ENCODE assay signal across 7 mouse cellular contexts in the genomic region with DNA sequence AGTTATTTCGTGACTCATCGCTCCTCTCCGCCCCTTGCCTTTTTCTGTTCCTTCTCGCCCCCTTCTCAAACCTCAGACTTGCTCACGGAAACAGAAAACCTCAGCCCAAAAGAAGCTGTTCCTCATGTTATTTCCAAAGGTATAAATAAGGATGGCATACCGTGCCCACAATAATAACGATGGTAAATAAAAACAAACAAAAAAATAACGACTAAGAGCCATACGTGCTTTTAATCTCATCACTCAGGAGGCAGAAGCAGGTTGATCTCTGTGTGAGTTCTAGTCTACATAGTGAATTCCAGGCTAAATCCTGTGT. TPM values are rescaled to one million over a fixed set of nuclear protein-coding genes. Genes with fewer than 3 reads are reported as not detected.
DNase-seq lines count a peak whose midpoint lies in the region; ATAC-seq and TF ChIP-seq lines count a peak whose summit lies in the region.

No protein-coding gene starts in this region.

- H3K4me1 ChIP-seq in lung, embryonic 14.5 days (ENCODE audit: insufficient read depth): no peaks in the 10 kb centered on the region
- H3K4me1 ChIP-seq in embryonic facial prominence, embryonic 15.5 days: no peaks in the 10 kb centered on the region
- H3K4me1 ChIP-seq in limb, embryonic 10.5 days: peaks cover 24% of the 10 kb centered on the region
- H3K4me1 ChIP-seq in olfactory bulb, adult 2 months (ENCODE audit: control insufficient read depth, insufficient read depth, low read length): peaks cover 16% of the 10 kb centered on the region

- TF ChIP-seq POLR2A in olfactory bulb, adult 2 months (IDR thresholded peaks at IDR 0.05; ENCODE audit: insufficient read depth, low read depth, low read length): no peak

- H3K27me3 ChIP-seq in lung, embryonic 14.5 days (ENCODE audit: insufficient read depth, low read length): no peaks in the 10 kb centered on the region
- H3K27me3 ChIP-seq in embryonic facial prominence, embryonic 15.5 days: no peaks in the 10 kb centered on the region
- peaks cover 2% of the 10 kb centered on the region; the same call in 1 of the 2 replicates for H3K27me3 ChIP-seq in limb, embryonic 10.5 days (ENCODE audit: low read depth, poor library complexity, severe bottlenecking)

- no peaks in the 10 kb centered on the region for H3K36me3 ChIP-seq in lung, embryonic 14.5 days (ENCODE audit: insufficient read depth)
- no peaks in the 10 kb centered on the region for H3K36me3 ChIP-seq in embryonic facial prominence, embryonic 15.5 days
- H3K36me3 ChIP-seq in limb, embryonic 10.5 days: no peaks in the 10 kb centered on the region

- peak overlapping the region; percentile 74 for H3K4me2 ChIP-seq in lung, embryonic 14.5 days
- peak overlapping the region; percentile 71 for H3K4me2 ChIP-seq in embryonic facial prominence, embryonic 15.5 days (replicated peaks)

- DNase-seq in lung, embryonic 14.5 days: no peak
- no peak for DNase-seq in lung, postnatal 14 days
- no peak for DNase-seq in limb, embryonic 10.5 days (ENCODE audit: low spot score)
- no peak for DNase-seq in kidney, adult 18-20 months

- H3K4me3 ChIP-seq in lung, embryonic 14.5 days (ENCODE audit: low read depth, low read length): peak overlapping the region; percentile 51
- peak overlapping the region; percentile 56 for H3K4me3 ChIP-seq in embryonic facial prominence, embryonic 15.5 days (replicated peaks)
- peak overlapping the region; percentile 60 for H3K4me3 ChIP-seq in limb, embryonic 10.5 days
- H3K4me3 ChIP-seq in olfactory bulb, adult 2 months (ENCODE audit: insufficient read depth, low read depth, low read length): peak overlapping the region; percentile 58

- ATAC-seq in lung, embryonic 14.5 days (ENCODE audit: insufficient read depth): no peak
- no peak for ATAC-seq in embryonic facial prominence, embryonic 15.5 days (ENCODE audit: insufficient number of reproducible peaks, low FRiP score, low TSS enrichment, low read depth)
- no peak for ATAC-seq in granulocyte monocyte progenitor cell, adult 5-6 weeks (replicated peaks; ENCODE audit: poor library complexity, severe bottlenecking)

- 16% methylated on average over 9 of the region's 9 CpGs for whole genome bisulfite sequencing in lung, embryonic 14.5 days
- 16% methylated on average over 9 of the region's 9 CpGs for WGBS in embryonic facial prominence, embryonic 15.5 days
- 21% methylated on average over 9 of the region's 9 CpGs for WGBS in limb, embryonic 10.5 days
- WGBS in olfactory bulb, adult 2 months: 7% methylated on average over 9 of the region's 9 CpGs

- peak overlapping the region; percentile 42 for H3K9ac ChIP-seq in lung, embryonic 14.5 days
- peak overlapping the region; percentile 28 for H3K9ac ChIP-seq in embryonic facial prominence, embryonic 15.5 days

- no peaks in the 10 kb centered on the region for H3K9me3 ChIP-seq in lung, embryonic 14.5 days (ENCODE audit: low read depth, low read length)
- no peaks in the 10 kb centered on the region for H3K9me3 ChIP-seq in embryonic facial prominence, embryonic 15.5 days (replicated peaks)
- H3K9me3 ChIP-seq in limb, embryonic 10.5 days (replicated peaks): no peaks in the 10 kb centered on the region

- TF ChIP-seq CTCF in lung, embryonic 14.5 days (IDR thresholded peaks at IDR 0.05; ENCODE audit: low read depth): no peak
- no peak for TF ChIP-seq CTCF in olfactory bulb, adult 2 months (IDR thresholded peaks at IDR 0.05; ENCODE audit: insufficient read depth, low read depth, low read length)

- no peak overlapping the region for H3K27ac ChIP-seq in lung, embryonic 14.5 days (ENCODE audit: low read depth)
- H3K27ac ChIP-seq in embryonic facial prominence, embryonic 15.5 days (replicated peaks): no peak overlapping the region
- peak overlapping the region; percentile 30; the same call in 1 of the 2 replicates for H3K27ac ChIP-seq in limb, embryonic 10.5 days
- peak overlapping the region; percentile 96 for H3K27ac ChIP-seq in olfactory bulb, adult 2 months (ENCODE audit: insufficient read depth, low read depth, low read length)

RNA-seq across cellular contexts. Expression of gene Pllp, which starts 8.5 kb away (rescaled TPM):
- 4.2 and 4.4 TPM in 2 replicates for polyA plus RNA-seq in lung, embryonic 14.5 days (2014; fragmentation: Nextera tagmentation; extraction: Ambion mirVana)
- 10.9 and 14.2 TPM in 2 replicates for polyA plus RNA-seq in embryonic facial prominence, embryonic 15.5 days (2015; fragmentation: Nextera tagmentation; extraction: Ambion mirVana)
- polyA plus RNA-seq in limb, embryonic 10.5 days (2016; fragmentation: Nextera tagmentation; extraction: Ambion mirVana): 0.48 TPM in 1 of 2 replicates, not detected in the other
- not detected in 2 replicates for polyA plus RNA-seq in olfactory bulb, adult 2 months (2012; ENCODE audit: insufficient read depth, insufficient read length, low replicate concordance, missing spikeins)
- total RNA-seq in granulocyte monocyte progenitor cell, adult 5-6 weeks (2014; fragmentation: Nextera tagmentation): not detected in 2 replicates
- total RNA-seq in granulocyte monocyte progenitor cell, adult 5-6 weeks (2017): not detected in 2 replicates

RNA-seq across cellular contexts. Expression of gene Arl2bp, which starts 38.2 kb away (rescaled TPM):
- 68.8 and 78.7 TPM in 2 replicates for polyA plus RNA-seq in lung, embryonic 14.5 days (2014; fragmentation: Nextera tagmentation; extraction: Ambion mirVana)
- 118 and 120 TPM in 2 replicates for polyA plus RNA-seq in embryonic facial prominence, embryonic 15.5 days (2015; fragmentation: Nextera tagmentation; extraction: Ambion mirVana)
- 175 and 189 TPM in 2 replicates for polyA plus RNA-seq in limb, embryonic 10.5 days (2016; fragmentation: Nextera tagmentation; extraction: Ambion mirVana)
- 149 TPM in 1 of 2 replicates, not detected in the other for polyA plus RNA-seq in olfactory bulb, adult 2 months (2012; ENCODE audit: insufficient read depth, insufficient read length, low replicate concordance, missing spikeins)
- 36.4 and 44.0 TPM in 2 replicates for total RNA-seq in granulocyte monocyte progenitor cell, adult 5-6 weeks (2014; fragmentation: Nextera tagmentation)
- total RNA-seq in granulocyte monocyte progenitor cell, adult 5-6 weeks (2017): 41.1 and 100 TPM in 2 replicates

RNA-seq across cellular contexts. Expression of gene Ccl22, which starts 40.8 kb away (rescaled TPM):
- not detected in 2 replicates for polyA plus RNA-seq in lung, embryonic 14.5 days (2014; fragmentation: Nextera tagmentation; extraction: Ambion mirVana)
- not detected in 2 replicates for polyA plus RNA-seq in embryonic facial prominence, embryonic 15.5 days (2015; fragmentation: Nextera tagmentation; extraction: Ambion mirVana)
- not detected in 2 replicates for polyA plus RNA-seq in limb, embryonic 10.5 days (2016; fragmentation: Nextera tagmentation; extraction: Ambion mirVana)
- polyA plus RNA-seq in olfactory bulb, adult 2 months (2012; ENCODE audit: insufficient read depth, insufficient read length, low replicate concordance, missing spikeins): not detected in 2 replicates
- not detected in 2 replicates for total RNA-seq in granulocyte monocyte progenitor cell, adult 5-6 weeks (2014; fragmentation: Nextera tagmentation)
- not detected in 2 replicates for total RNA-seq in granulocyte monocyte progenitor cell, adult 5-6 weeks (2017)

Comparison
In these comparisons a context has a peak if more than half of its experiments do, and no peak if none do; other contexts are left out.
1. H3K27ac ChIP-seq: peak in limb, embryonic 10.5 days (single experiment) and olfactory bulb, adult 2 months (single experiment); none in lung, embryonic 14.5 days (single experiment) and embryonic facial prominence, embryonic 15.5 days (single experiment).
2. Peak in every context shown above with its lines, with median percentiles within 50 percentile points of each other: H3K4me3 ChIP-seq.